Mouse (Mus musculus) spleen, adult 2 months (tissue): Measurements from ENCODE around the gene Tcf20. TPM values are rescaled to one million over a fixed set of nuclear protein-coding genes. Genes with fewer than 3 reads are reported as not detected.

Experiments
- DNase-seq, 2 experiments: peaks; one replicate each; pipeline versions ENCODE4 v3.0.0 to v3.0.0-alpha.2; 2012 to 2021; ENCODE audit warnings: low spot score in 2 of 2, low read depth in 1 of 2
- H3K27ac ChIP-seq: fragments of 200-500 bp; 2 replicates; pipeline ENCODE4 v1.5.1; 2012; ENCODE audit warnings: low read length, inconsistent platforms; ENCODE audit not compliant: insufficient read depth
- H3K27me3 ChIP-seq: fragments of 200-500 bp; 2 replicates; pipeline ENCODE4 v1.6.1; 2012; ENCODE audit warnings: mild to moderate bottlenecking, moderate library complexity, low read length, inconsistent platforms; ENCODE audit not compliant: control insufficient read depth, insufficient read depth
- H3K36me3 ChIP-seq: fragments of 200-500 bp; 2 replicates; pipeline ENCODE4 v1.6.1; 2012; ENCODE audit warnings: mild to moderate bottlenecking, low read length, inconsistent platforms; ENCODE audit not compliant: control insufficient read depth, insufficient read depth
- H3K4me1 ChIP-seq: fragments of 200-500 bp; 2 replicates; pipeline ENCODE4 v1.6.1; 2011; ENCODE audit warnings: inconsistent platforms; ENCODE audit not compliant: control insufficient read depth, insufficient read depth, insufficient read length
- H3K4me3 ChIP-seq: fragments of 200-500 bp; 2 replicates; pipeline ENCODE4 v1.5.1; 2011; ENCODE audit warnings: mild to moderate bottlenecking, inconsistent platforms; ENCODE audit not compliant: insufficient read depth, insufficient read length; ENCODE audit errors: extremely low read depth
- CTCF ChIP-seq: fragments of 200-500 bp; IDR thresholded peaks from 2 replicates; pipeline ENCODE4 v1.5.1; 2011; ENCODE audit warnings: mild to moderate bottlenecking, inconsistent platforms; ENCODE audit not compliant: insufficient read depth, insufficient read length, insufficient replicate concordance; ENCODE audit errors: extremely low read depth
- POLR2A ChIP-seq: fragments of 200-500 bp; IDR thresholded peaks from 2 replicates; pipeline ENCODE4 v1.6.1; 2011; ENCODE audit warnings: low read depth, low read length, inconsistent platforms
- WGBS: fragments of 180-500 bp; shearing (Covaris S2); methylation state at CpG from one replicate; pipeline ENCODE4 v1.1.7; 2018; 5-methylcytosine and 5-hydroxymethylcytosine counted together
- polyA plus RNA-seq: library from polyadenylated mRNA; depleted of rRNA; stranded (reverse); fragments of >200 nt; gene quantifications from 2 replicates; pipeline ENCODE4 v1.2.3, GENCODE M21; 2012

Gene Tcf20
- polyA plus RNA-seq, 1 experiment, result 21.4 TPM

DNA sequence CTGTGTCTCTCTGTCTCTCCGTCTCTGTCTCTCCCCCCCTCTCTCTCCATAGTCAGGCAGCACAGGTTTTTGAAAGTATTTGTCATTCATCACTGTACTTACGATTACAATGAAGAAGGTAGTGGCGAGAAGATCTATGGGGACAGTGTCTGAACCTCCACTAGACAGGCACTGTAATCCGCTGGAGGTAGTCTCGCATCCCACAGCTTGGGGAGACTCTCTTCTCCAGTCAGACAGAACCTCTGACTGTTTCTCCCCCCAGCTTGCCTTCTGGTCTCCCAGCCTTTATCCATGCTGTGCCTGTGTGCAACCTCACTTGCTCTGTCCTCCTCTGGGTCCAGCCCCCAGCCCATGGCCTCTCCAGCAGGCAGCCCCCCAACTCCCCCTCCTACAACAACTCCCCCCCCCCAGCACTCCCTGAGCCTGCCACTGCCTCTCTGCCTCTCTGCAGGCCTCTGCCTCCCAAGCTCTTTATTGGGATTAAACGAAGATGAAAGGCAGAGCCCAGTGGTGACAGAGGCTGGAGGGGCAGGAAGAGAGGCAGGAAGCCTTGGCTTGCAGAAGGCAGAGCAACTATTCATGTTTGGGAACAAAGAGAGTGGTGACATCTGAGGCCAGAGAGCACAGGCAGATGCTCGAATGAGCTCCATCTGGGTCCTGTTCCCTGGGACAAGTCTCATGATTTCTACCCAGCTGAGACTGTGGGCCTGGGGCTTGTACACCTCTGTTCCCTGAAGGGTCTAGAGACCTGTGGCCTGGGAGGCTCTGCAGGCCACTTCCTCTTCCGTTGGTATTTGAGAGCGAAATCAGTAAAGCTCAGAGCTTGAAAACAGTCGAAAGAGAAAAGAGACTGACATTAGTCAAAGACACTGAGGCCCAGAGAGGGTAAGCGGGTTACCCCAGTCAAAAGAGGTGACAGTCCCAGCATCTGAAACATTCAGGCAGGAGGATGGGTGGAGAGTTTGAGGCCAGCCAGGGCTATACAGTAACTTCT, 42.4 kb upstream of the Tcf20 start:
- Histone ChIP-seq H3K27me3 (no peaks in the 10 kb centered on the region), H3K36me3 (no peaks in the 10 kb centered on the region; the same call in 1 of the 2 replicates), H3K4me3 (no peak overlapping the region; the same call in 1 of the 2 replicates), H3K4me1 (peaks cover 26% of the 10 kb centered on the region; the same call in 1 of the 2 replicates), H3K27ac (peak overlapping the region; percentile 76)
- DNase-seq, result peak in 1 of 2 experiments; percentile 25
- no peak for TF ChIP-seq POLR2A
- TF ChIP-seq CTCF, result no peak
- WGBS, result 47% methylated on average over 11 of the region's 11 CpGs

DNA sequence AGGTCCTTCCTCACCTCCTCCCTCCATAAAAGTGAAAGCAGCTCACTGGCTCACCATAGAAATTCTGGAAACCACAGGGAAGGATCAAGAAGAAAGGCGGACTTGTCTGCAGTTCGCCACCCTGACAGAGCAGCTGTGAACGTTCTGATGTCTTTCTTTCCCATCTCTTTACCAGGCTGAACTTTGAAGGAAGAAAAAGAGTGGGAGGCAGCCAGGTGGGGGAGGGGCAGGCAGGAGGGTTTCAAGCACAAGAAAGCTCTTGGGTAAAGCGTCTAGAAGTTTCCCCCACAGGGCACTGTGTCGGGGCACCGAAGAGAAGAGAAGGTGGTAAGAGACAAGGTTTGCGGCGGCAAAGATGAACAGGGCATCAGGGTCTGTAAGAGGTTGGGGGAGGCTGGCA, 38.5 kb upstream of the Tcf20 start:
- Histone ChIP-seq H3K27me3 (no peaks in the 10 kb centered on the region), H3K36me3 (no peaks in the 10 kb centered on the region; the same call in 1 of the 2 replicates), H3K27ac (no peak overlapping the region), H3K4me3 (no peak overlapping the region), H3K4me1 (peaks cover 16% of the 10 kb centered on the region; the same call in 1 of the 2 replicates)
- TF ChIP-seq CTCF, result no peak
- no peak for TF ChIP-seq POLR2A
- WGBS, result 80% methylated on average over 8 of the region's 8 CpGs
- DNase-seq, result no peak

DNA sequence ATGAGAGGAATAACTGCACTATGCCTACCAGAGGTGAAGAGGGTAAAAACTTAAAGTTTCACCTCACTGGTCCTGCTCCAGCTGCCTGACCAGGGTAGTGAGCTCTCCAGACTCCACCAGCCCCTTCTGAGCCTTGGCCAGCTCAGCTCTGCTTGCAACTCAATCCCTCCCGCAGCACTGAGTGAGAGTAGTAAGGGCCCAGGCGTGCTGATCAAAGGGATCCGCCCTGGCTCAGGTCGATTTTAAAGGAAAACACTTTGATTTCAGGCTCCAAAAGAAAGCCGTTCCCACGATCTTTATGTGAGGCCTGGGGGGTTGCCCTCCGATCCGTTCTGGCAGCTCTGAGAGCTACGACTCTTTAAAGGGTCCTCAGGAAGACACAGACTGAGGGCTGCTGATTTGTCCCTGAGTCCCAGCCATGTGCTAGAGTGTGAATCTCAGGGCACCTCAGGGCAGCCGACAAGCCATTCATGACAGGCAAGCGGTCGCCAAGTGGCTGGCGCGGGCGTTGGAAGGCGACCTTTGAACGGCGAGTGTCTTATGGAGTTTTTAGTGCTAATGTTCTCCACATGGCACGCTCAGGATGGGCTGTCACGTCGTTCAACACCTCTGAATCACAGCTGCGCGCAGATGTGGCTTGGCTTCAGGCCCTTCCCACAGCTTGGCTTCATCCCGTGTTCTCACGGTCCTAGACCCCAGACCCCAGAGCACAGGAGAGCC, 37.5 kb upstream of the Tcf20 start:
- WGBS, result 93% methylated on average over 25 of the region's 25 CpGs
- Histone ChIP-seq H3K4me1 (peaks cover 10% of the 10 kb centered on the region; the same call in 1 of the 2 replicates), H3K4me3 (no peak overlapping the region), H3K27ac (no peak overlapping the region), H3K27me3 (no peaks in the 10 kb centered on the region), H3K36me3 (no peaks in the 10 kb centered on the region; the same call in 1 of the 2 replicates)
- no peak for TF ChIP-seq POLR2A
- TF ChIP-seq CTCF, result no peak
- no peak for DNase-seq

DNA sequence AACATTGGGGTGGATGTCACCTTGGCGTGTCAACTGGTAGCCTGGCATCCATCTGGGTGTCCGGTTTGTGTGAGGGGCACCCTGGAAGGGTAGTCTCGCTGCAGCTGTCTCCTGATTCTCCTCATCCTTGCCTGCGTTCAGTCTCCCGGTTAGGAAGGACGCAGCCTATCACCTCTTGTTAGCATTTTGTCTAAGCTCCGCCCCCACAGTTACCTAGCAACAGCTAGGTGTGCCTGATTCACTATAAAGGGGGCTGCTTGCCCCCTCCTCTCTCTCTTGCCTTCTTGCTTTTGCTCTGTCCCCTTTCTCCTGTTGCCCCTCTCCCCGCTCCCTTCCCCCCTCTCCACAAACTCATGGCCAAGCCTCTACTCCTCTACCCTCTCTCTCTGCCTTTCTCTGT, 35.3 kb upstream of the Tcf20 start:
- 91% methylated on average over 8 of the region's 8 CpGs for WGBS
- Histone ChIP-seq H3K4me3 (no peak overlapping the region), H3K36me3 (no peaks in the 10 kb centered on the region; the same call in 1 of the 2 replicates), H3K27ac (no peak overlapping the region), H3K27me3 (no peaks in the 10 kb centered on the region), H3K4me1 (0 out of 2 replicates have a peak, but pooled peaks cover 4% of the 10 kb centered on the region)
- no peak for TF ChIP-seq CTCF
- no peak for TF ChIP-seq POLR2A
- no peak for DNase-seq

DNA sequence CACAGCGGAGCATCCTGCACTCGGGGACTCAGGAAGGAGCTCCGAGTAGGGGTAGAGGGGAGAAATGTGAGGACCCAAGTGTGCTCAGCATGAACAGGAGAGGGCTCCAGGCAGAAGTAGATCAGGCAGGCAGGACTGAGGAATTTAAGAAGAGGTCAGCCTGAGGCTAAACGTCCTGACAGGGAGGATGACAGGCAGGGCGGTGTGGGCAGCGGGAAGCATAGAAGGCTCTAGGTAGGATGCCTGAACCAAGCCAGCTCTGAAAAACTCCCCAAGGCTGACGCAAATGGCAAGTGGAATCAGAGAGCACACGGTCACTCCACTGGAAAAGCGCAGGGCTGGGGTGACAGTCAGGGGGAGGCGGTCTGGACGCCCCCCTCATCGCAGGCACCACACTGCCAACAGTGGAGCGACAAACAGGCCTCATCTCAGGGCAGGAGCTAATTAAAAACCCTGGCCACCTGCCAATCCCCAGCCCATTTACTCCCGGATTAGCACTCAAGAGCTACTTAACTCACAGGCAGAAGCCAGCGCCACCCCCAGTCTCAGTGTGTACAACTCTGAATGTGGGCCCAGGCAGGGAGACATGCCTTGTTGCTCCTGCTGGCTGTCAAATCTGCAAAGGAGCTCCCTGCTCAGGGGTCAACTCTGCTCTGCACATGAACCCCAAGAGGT, 23.5 kb upstream of the Tcf20 start:
- H3K4me1 ChIP-seq, result peaks cover 19% of the 10 kb centered on the region
- no peak overlapping the region for H3K27ac ChIP-seq
- H3K27me3 ChIP-seq, result no peaks in the 10 kb centered on the region
- peaks cover 4% of the 10 kb centered on the region; the same call in 1 of the 2 replicates for H3K36me3 ChIP-seq
- 85% methylated on average over 15 of the region's 15 CpGs for WGBS
- no peak for DNase-seq
- TF ChIP-seq CTCF, result no peak
- no peak for TF ChIP-seq POLR2A
- H3K4me3 ChIP-seq, result no peak overlapping the region

DNA sequence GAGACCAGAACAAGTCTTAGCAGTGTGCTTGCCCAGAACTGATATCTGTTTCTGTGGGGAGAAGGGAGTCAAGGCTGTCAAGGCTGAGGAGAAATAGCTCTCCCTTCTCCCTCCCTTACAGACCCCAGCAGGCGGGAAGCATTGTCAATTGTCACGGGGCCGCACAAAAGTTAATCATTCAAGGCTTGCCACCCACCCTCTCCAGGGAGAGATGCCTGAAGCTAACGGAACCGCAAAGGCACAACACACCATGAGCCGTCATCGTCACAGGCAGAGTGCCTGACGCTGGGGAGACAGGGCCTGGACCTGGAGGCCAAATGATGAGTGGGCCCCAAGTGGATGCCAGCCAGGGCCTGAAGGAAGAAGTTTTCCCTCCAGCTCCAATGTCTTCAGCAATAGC, 22.8 kb upstream of the Tcf20 start:
- no peaks in the 10 kb centered on the region for H3K27me3 ChIP-seq
- 91% methylated on average over 8 of the region's 8 CpGs for WGBS
- no peak for DNase-seq
- peaks cover 4% of the 10 kb centered on the region; the same call in 1 of the 2 replicates for H3K36me3 ChIP-seq
- peaks cover 19% of the 10 kb centered on the region for H3K4me1 ChIP-seq
- TF ChIP-seq CTCF (no peak), POLR2A (no peak)
- peak overlapping the region; percentile 33; the same call in 1 of the 2 replicates for H3K27ac ChIP-seq
- no peak overlapping the region for H3K4me3 ChIP-seq
